Mouse (Mus musculus): ENCODE data around the gene Plcxd3. TPM values are rescaled to one million over a fixed set of nuclear protein-coding genes. Genes with fewer than 3 reads are reported as not detected.

Plcxd3 gene
- total and polyA plus RNA-seq, 2 experiments from 2014 or later = 61.5 to 76.2 TPM

- Histone ChIP-seq H3K4me3 (ENCODE audit: low read depth, low read length) (no peak overlapping the region), H3K9me3 (ENCODE audit: low read length) (no peaks in the 10 kb centered on the region), H3K27ac (ENCODE audit: low read depth, low read length) (no peak overlapping the region), H3K27me3 (ENCODE audit: insufficient read depth, low read length) (no peaks in the 10 kb centered on the region), H3K4me2 (ENCODE audit: low read depth) (no peak overlapping the region), H3K9ac (no peak overlapping the region), H3K4me1 (ENCODE audit: insufficient read depth) (no peaks in the 10 kb centered on the region), H3K36me3 (ENCODE audit: insufficient read depth) (no peaks in the 10 kb centered on the region)
- no peak for TF ChIP-seq CTCF (IDR thresholded peaks at IDR 0.05; ENCODE audit: low read depth)
- DNase-seq (no peak), ATAC-seq (no peak)
Measured at GRCm38 (mm10) chr15:4440081-4440480, 64.8 kb downstream of the Plcxd3 start.

GRCm38 (mm10) chr15:4496182-4496581, 120.9 kb downstream of the Plcxd3 start:
- Histone ChIP-seq H3K9ac (no peak overlapping the region), H3K4me2 (ENCODE audit: low read depth) (no peak overlapping the region), H3K9me3 (ENCODE audit: low read length) (no peaks in the 10 kb centered on the region), H3K27ac (ENCODE audit: low read depth, low read length) (no peak overlapping the region), H3K4me1 (ENCODE audit: insufficient read depth) (no peaks in the 10 kb centered on the region), H3K27me3 (ENCODE audit: insufficient read depth, low read length) (no peaks in the 10 kb centered on the region), H3K4me3 (ENCODE audit: low read depth, low read length) (no peak overlapping the region), H3K36me3 (ENCODE audit: insufficient read depth) (no peaks in the 10 kb centered on the region)
- DNase-seq (no peak), ATAC-seq (no peak)
- 91% methylated on average over 3 of the region's 3 CpGs for WGBS
- no peak for TF ChIP-seq CTCF (IDR thresholded peaks at IDR 0.05; ENCODE audit: low read depth)

- no peaks in the 10 kb centered on the region for H3K36me3 ChIP-seq (ENCODE audit: insufficient read depth)
- DNase-seq = no peak
- no peak overlapping the region for H3K27ac ChIP-seq (ENCODE audit: low read depth, low read length)
- ATAC-seq = no peak
- no peaks in the 10 kb centered on the region for H3K4me1 ChIP-seq (ENCODE audit: insufficient read depth)
- H3K4me2 ChIP-seq (ENCODE audit: low read depth) = no peak overlapping the region
- H3K27me3 ChIP-seq (ENCODE audit: insufficient read depth, low read length) = no peaks in the 10 kb centered on the region
- H3K9me3 ChIP-seq (ENCODE audit: low read length) = no peaks in the 10 kb centered on the region
- no peak overlapping the region for H3K4me3 ChIP-seq (ENCODE audit: low read depth, low read length)
- no peak overlapping the region for H3K9ac ChIP-seq
- WGBS = 53% methylated on average over 2 of the region's 2 CpGs
- TF ChIP-seq CTCF (IDR thresholded peaks at IDR 0.05; ENCODE audit: low read depth) = no peak
Measured at GRCm38 (mm10) chr15:4496984-4497383, 121.7 kb downstream of the Plcxd3 start.

GRCm38 (mm10) chr15:4498036-4498435, 122.7 kb downstream of the Plcxd3 start:
- Histone ChIP-seq H3K36me3 (ENCODE audit: insufficient read depth) (no peaks in the 10 kb centered on the region), H3K9me3 (ENCODE audit: low read length) (no peaks in the 10 kb centered on the region), H3K27me3 (ENCODE audit: insufficient read depth, low read length) (no peaks in the 10 kb centered on the region), H3K4me1 (ENCODE audit: insufficient read depth) (no peaks in the 10 kb centered on the region), H3K4me3 (ENCODE audit: low read depth, low read length) (no peak overlapping the region), H3K27ac (ENCODE audit: low read depth, low read length) (no peak overlapping the region), H3K9ac (no peak overlapping the region), H3K4me2 (ENCODE audit: low read depth) (no peak overlapping the region)
- TF ChIP-seq CTCF (IDR thresholded peaks at IDR 0.05; ENCODE audit: low read depth) = no peak
- WGBS = 69% methylated on average over 3 of the region's 3 CpGs
- DNase-seq = no peak
- ATAC-seq = peak; percentile 45; the same call in 1 of the 2 replicates

- no peak overlapping the region for H3K4me2 ChIP-seq (ENCODE audit: low read depth)
- ATAC-seq = no peak
- H3K27me3 ChIP-seq (ENCODE audit: insufficient read depth, low read length) = no peaks in the 10 kb centered on the region
- no peaks in the 10 kb centered on the region for H3K4me1 ChIP-seq (ENCODE audit: insufficient read depth)
- H3K27ac ChIP-seq (ENCODE audit: low read depth, low read length) = no peak overlapping the region
- 95% methylated on average over 3 of the region's 3 CpGs for WGBS
- no peaks in the 10 kb centered on the region for H3K36me3 ChIP-seq (ENCODE audit: insufficient read depth)
- no peak for TF ChIP-seq CTCF (IDR thresholded peaks at IDR 0.05; ENCODE audit: low read depth)
- no peak overlapping the region for H3K4me3 ChIP-seq (ENCODE audit: low read depth, low read length)
- H3K9me3 ChIP-seq (ENCODE audit: low read length) = no peaks in the 10 kb centered on the region
- H3K9ac ChIP-seq = no peak overlapping the region
- DNase-seq = no peak
Measured at GRCm38 (mm10) chr15:4503366-4503765, 128.1 kb downstream of the Plcxd3 start.

- no peak for TF ChIP-seq CTCF (IDR thresholded peaks at IDR 0.05; ENCODE audit: low read depth)
- Histone ChIP-seq H3K4me2 (ENCODE audit: low read depth) (no peak overlapping the region), H3K27ac (ENCODE audit: low read depth, low read length) (no peak overlapping the region), H3K36me3 (ENCODE audit: insufficient read depth) (no peaks in the 10 kb centered on the region), H3K4me3 (ENCODE audit: low read depth, low read length) (no peak overlapping the region), H3K9ac (no peak overlapping the region), H3K4me1 (ENCODE audit: insufficient read depth) (no peaks in the 10 kb centered on the region), H3K27me3 (ENCODE audit: insufficient read depth, low read length) (no peaks in the 10 kb centered on the region), H3K9me3 (ENCODE audit: low read length) (no peaks in the 10 kb centered on the region)
- WGBS = 77% methylated on average over 4 of the region's 4 CpGs
- ATAC-seq (no peak), DNase-seq (no peak)
Measured at GRCm38 (mm10) chr15:4503826-4504225, 128.5 kb downstream of the Plcxd3 start.

GRCm38 (mm10) chr15:4514724-4515123, 139.4 kb downstream of the Plcxd3 start:
- ATAC-seq (no peak), DNase-seq (no peak)
- no peak overlapping the region for H3K4me3 ChIP-seq (ENCODE audit: low read depth, low read length)
- WGBS = 80% methylated on average over 1 of the region's 1 CpGs
- TF ChIP-seq CTCF (IDR thresholded peaks at IDR 0.05; ENCODE audit: low read depth) = no peak
- no peaks in the 10 kb centered on the region for H3K27me3 ChIP-seq (ENCODE audit: insufficient read depth, low read length)
- H3K9ac ChIP-seq = no peak overlapping the region
- no peaks in the 10 kb centered on the region for H3K9me3 ChIP-seq (ENCODE audit: low read length)
- no peak overlapping the region for H3K4me2 ChIP-seq (ENCODE audit: low read depth)
- no peaks in the 10 kb centered on the region for H3K4me1 ChIP-seq (ENCODE audit: insufficient read depth)
- H3K36me3 ChIP-seq (ENCODE audit: insufficient read depth) = no peaks in the 10 kb centered on the region
- no peak overlapping the region for H3K27ac ChIP-seq (ENCODE audit: low read depth, low read length)

- no peak for TF ChIP-seq CTCF (IDR thresholded peaks at IDR 0.05; ENCODE audit: low read depth)
- ATAC-seq (peak; percentile 51), DNase-seq (no peak)
- Histone ChIP-seq H3K4me1 (ENCODE audit: insufficient read depth) (no peaks in the 10 kb centered on the region), H3K9me3 (ENCODE audit: low read length) (no peaks in the 10 kb centered on the region), H3K36me3 (ENCODE audit: insufficient read depth) (no peaks in the 10 kb centered on the region), H3K9ac (no peak overlapping the region), H3K27ac (ENCODE audit: low read depth, low read length) (no peak overlapping the region), H3K27me3 (ENCODE audit: insufficient read depth, low read length) (no peaks in the 10 kb centered on the region), H3K4me2 (ENCODE audit: low read depth) (no peak overlapping the region), H3K4me3 (ENCODE audit: low read depth, low read length) (no peak overlapping the region)
- WGBS = 63% methylated on average over 3 of the region's 3 CpGs
Measured at GRCm38 (mm10) chr15:4524598-4524997, 149.3 kb downstream of the Plcxd3 start.
